Mouse (Mus musculus) left cerebral cortex, adult 9 months (tissue): ENCODE data around the gene Hspa4l.
A peak's percentile ranks its signal among the peaks of the same experiment; 100 is the strongest.

Experiments used
- DNase-seq, 2 experiments: peaks; one replicate each; pipeline ENCODE4 v3.0.0; 2022; ENCODE audit warnings: low spot score in 2 of 2

Gene Hspa4l

DNA sequence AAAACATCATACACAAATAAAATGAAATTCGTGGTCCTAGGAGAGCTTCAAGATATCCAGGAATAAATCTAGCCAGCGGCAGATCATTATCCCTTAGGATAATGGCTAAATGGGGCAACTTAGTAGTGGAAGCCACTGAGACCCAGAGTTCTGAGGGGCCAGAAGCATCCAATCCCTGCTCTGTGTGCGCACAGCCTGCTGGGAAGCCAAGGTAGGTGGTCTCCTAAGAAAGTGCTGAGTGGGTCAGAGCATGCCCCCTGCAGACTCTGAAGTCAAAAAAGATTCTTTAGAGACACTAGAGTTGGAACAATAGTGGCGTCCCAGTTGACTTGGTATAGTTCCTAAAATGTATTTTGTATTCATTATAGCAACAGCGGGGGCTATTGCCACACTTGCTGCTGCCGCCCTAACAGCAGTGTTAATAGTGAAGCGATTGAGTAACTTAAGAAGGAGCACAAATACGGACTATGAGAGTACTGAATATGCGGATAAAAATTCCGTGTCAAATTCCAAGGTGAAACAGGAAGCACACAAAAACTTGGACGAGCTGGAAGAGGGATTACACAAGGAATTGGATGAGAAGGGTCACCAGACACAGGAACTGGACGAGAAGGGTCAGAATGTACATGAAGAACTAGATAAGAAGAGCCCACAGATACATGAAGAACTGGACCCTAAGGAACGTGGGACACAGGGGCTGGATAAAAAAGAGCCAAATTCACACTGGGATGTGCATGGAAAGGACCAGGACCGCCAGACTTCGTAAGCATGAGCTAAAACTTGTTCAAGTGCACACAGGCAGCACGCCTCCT, at the start of gene Hspa4l:
Hspa4l (plus strand) TSS at position 472 of the 812 bp plus-strand sequence.
- no peak for DNase-seq

DNA sequence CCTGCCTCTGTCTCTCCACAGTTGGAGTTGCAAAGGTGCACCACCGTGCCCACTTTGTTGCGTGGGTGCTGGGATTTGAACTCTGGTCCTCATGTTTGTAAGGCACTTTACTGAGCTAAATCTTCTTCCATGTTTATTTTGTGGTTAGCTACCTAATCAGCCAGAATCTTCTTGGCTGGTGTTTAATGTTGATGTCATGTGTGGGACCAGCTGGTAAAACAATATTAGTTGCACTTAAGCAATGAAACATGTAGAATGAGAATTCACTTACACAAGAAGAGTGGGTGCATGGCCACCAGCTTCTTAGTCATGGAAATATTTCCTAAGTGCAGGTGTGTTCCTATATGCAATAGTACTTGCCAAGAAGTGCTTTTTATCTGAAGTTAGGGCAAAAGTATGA, 49.1 kb upstream of the Hspa4l start:
- DNase-seq: no peak

DNA sequence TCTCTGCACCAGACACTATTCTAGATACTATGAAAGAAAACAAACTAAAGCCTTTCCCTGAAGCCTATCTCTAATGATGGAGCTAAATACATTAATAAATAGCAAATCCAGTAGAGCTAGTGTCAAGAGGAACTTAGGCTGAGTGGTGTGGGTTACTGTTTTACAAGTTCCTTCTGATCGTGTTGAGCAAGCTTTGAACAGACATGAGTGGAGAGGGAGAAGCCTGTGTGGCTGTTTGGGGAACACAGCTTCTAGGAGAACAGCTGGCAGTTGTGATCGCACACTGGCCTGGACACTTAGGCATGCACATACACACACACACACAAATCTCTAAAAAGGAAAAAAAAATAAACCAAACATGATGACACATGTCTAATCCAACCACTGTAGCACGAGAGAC, 45.5 kb upstream of the Hspa4l start:
- no peak for DNase-seq

DNA sequence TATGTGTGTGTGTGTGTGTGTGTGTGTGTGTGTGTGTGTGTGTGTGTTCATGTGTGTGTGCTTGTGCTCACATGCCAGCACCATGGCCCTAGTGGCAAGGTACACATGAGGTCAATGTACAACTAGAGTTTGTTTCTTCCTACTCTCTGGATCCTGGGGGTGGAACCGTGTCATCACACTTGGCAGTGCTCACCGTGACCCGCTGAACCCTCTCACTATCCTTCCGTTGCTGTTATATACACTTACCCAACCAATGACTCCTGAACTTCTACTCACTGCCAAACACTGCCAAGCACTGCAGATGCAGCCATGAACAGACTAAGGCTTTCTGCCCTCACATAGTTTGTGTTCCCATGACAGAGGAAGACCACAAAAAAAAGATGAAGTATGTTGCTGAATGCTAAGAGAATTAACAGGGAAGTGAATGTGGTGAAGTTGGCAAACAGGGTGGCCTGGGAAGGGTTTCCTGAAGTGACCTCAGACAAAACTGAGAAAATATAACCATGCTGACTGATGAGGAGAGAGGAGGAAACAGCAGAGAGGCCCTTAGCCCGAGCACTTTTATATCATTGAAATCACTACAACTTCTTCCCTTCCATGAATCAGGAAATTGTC, 39.4 kb upstream of the Hspa4l start:
- no peak for DNase-seq

DNA sequence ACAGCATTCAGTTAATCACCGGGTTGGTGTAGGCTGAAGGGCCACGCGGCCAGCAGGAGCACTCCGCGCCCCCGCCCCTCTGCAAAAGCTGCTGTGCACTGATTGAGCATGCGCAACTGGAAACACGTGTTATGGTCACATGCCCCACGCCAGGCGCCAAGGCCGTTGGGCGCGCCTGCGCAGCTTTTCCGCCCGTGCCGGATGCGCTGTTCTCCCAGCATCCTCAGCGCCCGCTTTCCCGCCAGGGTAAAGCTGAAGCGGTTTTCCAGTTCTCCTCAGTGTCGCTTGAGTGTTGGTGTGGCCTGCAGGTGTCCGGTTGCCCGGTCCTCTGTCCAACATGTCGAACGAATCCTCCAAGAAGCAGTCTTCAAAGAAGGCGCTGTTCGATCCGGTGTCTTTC, 35.6 kb upstream of the Hspa4l start, which contains the start of gene Slc25a31:
Slc25a31 (plus strand) TSS at position 201 of the 400 bp plus-strand sequence.
- no peak for DNase-seq

DNA sequence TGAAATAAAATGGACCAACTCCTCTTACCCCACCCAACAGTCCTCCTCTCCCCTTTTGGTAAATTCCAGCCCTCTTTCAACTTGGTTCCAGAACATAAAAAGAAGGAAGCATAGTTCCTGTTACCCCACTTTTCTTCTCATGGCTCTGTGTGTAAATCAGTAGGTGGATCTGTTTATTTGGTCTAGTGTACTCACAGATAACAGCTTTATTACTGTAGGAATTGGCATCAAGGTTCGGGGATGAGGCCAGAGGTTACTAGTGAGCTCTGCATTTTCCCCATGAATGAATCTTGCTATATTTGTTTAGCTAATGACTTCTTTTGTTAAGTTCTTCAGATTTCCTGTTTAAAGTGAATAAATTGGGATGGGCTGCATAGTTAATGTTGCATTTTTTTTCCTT, 28.2 kb upstream of the Hspa4l start:
- DNase-seq: no peak

DNA sequence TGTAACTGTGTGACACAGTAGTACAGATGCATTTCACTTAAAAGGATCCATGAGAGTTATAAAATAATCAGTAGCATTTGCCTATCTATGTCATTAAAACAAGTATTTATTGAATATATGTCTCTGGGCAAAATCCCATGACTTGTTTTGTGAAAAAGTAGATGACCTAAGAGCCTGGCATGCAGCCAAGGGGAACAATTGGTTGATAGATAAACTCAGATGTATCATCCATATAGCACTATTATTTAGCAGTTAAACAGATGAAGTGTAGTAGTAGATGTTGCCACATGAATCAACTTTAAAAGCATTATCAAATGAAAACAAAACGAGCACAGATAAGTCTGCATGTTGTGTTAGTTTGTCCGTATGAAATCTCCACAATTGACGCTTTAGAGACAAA, 25.3 kb upstream of the Hspa4l start:
- no peak for DNase-seq

DNA sequence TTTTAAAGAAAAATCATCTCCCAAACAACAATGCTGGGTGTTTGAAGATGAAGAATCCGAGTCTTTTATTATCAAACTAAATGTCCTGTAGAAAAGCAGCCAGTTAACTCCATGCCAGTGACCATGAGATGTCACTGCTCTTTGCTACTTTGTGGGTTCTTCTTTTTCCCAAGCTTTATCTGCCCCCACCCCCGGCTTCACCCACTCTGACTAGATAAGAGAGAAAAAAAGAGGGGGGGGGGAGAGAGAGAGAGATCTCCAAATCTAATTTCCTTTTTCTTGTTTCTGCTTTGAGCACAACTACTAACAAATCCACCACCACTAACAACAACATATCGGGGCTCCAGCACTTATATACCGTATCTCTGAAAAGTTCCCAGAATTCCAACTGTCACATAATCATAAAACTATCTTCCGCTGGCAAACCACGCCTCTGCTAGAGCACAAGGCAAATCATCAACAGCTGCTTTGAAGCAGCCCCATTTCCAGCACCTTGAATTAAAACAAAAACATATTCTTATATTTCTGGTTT, 5.8 kb upstream of the Hspa4l start:
- no peak for DNase-seq

DNA sequence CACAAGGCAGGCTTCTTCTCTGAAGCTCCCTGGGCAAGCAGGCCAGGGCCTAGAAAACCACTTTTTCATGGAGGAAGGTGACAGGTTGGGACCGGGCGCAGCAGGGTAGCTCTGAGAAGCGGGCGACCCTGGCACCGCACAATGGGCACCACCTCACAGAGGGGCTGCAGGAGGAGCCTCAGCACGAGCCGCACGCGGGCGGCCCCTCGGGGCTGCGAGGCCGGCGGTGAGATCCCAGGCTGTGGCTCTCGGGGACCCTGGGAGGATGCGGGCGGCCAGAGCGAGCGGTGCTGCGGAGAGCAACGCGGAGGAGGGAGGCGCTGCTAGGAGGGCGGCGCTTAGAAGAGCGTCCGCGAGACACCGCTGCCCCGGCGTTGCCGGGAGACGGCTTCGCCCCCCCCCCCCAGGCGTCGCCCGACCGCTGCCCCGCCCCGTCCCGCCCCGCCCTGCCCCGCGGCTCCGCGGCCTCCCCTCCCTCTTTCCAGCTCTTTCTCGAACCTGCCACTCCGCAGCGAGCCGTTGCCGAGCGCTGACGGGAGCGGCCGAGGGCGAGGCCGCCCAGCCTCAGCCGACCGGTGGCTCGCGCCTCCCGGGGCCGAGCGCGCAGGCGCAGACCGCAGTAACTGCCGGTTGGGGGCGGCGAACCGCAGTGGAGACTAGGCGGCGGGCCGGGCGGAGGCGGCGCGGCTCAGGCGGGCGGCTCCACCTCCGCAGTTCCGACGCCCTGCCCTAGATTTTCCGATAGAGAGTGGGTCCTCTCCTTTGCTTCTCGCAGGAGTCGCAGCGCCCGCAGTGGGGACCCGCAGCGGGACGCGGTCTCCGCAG, 753 bp downstream of the Hspa4l start:
- DNase-seq: peak; percentile 60 to 86

DNA sequence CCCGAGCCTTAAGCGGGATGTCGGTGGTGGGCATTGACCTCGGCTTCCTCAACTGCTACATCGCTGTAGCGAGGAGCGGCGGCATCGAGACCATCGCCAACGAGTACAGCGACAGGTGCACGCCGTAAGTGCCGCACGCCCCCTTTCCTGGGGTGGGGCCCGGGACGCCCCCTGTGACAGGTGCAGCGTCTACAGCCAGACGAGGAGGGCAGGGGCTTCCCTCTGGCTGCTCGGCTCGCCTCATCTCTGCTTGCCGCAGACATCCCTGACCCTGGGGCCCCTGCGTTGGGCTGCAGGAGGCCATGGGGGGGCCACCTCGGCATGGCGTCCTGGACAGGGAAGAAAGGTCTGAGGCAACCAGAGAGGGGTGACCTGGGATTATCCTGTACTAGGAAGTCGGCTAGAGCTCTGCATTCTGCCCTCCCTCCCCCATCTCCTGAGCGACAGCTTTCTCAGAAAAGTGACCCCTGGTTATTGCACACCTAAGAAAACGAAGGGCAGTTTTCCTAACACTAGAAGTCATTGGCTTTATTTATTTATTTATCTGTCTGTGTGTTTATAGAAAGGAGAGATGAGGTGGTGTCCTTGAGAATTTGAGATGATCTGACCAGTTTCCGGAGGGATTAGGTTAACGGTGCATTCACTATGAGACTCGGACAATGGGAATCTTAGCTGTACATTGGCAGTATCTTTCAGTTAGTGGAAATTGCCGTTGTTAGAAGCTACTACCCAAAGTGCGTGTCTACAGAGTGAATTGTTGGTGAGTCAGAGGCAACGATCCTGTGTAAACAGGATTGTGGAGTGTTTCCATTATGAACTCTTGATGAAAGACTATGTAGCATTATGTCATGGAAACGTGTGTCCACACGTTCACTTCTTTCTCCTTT, 1.6 kb downstream of the Hspa4l start:
- no peak for DNase-seq

DNA sequence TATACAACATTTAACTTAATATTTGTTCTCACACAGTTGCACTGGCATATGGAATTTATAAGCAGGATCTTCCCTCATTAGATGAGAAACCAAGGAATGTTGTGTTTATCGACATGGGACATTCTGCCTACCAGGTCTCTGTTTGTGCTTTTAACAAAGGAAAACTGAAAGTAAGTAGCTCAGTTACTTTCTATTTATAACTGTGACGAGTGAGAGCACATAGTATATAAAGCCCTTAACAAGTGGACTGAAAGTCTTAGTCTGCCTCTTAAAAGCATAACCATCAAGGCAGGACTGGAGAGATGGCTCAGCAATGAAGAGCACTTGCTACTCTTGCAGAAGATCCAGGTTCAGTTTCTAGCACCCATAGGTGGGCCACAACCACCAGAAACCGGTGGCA, 16.5 kb downstream of the Hspa4l start:
- DNase-seq: no peak

DNA sequence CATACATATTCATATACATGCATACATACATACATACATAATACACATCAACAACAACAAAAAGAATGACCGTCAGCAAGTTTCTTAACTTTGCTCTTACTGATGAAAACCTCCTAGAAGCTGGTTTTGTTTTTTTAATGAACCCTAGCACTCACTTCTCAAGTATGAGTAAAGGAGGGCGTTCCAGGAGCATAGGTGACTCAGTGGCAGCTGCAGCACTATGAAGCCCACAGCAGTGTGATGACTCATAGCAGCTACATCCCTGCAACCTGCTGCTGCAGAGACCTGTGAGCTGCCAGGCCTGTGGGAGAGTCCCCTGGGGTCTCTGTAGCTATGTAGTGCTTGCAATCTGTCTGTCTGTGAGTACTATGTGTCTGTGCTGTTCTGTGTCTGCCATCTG, 17.0 kb downstream of the Hspa4l start:
- no peak for DNase-seq

DNA sequence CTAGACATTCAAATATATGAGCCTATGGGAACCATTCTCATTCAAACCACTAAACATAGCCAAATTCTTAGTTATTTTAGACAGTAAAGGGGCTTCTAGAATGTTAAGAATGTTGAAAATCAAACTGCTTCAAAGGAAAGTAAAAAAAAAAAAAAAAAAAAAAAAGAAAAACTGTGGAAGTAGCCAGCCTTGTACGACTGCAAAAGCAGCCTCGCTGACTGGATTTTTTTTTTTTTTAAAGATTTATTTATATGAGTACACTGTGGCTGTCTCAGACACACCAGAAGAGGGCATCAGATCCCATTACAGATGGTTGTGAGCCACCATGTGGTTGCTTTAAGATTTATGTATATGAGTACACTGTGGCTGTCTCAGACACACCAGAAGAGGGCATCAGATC, 49.5 kb downstream of the Hspa4l start:
- no peak for DNase-seq

DNA sequence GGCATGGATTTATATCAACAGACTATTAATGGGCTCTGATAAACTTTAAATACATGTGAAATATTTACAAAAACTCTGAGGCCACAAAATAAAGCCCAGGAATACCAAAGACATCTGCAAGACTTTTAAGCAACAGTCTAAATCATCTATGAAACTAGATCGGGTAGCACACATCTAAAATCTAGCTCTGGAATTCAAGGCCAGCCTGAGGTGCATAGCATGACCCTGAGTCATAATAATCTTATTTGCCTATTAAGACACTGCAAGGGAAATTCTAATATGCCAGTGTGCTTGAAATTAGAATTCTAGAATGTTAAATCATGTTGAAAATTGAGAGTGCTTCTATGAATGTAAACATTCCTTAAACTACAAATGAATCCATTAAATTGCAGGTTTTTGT, 53.8 kb downstream of the Hspa4l start:
- no peak for DNase-seq

DNA sequence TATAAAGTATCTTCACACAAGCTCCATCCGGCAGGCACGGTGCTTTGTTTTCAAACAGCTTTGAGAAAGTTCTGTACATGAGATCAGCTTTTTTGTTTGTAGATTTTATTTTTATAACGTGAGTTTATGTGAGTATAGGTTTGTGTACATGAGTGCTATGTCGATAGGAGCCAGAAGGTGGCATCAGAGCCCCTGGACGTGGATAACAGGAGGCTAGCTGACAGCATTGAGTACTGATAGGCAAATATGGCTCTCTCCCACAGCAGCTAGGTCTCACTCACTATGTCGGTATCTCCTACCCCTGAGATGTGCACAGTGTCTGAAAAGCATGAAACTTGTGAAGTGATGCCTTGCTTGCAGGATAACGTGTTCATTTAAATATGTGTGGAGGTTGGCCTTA, 54.2 kb downstream of the Hspa4l start:
- DNase-seq: peak in 1 of 2 experiments; percentile 32

DNA sequence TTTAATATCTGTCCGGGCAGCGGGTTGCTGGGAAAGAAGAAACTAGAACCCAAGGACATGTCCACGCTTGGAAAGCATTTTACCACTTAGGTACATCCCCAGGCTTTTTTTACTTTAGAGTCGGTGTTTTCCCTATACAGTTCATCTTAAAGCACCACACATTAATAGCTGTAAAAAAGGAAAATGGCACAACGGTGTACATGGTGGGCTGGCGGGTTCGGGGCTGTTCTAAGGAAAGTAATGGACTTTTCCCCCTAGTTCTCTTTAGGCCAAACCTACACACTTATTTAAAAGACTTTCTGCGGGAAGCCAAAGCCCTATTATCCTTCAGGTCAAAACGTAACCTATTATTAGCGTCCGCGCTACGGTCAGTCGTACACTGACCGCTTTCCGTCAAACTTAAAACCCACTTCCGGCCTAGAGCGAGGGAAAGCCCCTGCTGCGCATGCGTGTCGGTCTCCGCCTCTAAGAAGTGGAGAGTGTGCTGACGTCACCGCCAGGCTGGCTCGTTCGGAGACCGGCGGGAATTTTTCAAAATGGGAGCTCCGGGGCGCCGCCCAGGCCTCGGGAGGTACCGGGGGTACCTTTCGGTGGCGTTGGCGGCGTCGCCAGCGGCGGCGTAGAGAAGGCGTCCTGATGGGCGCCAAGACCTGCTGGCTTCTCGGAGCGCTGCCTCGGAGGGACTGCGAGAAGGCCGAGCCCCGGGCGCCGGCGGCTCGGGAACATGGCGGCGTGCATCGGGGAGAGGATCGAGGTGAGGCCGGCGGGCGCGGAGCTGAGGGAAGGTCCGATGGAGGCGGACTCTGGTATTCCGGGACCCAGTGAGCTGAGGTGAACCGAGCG, 55.5 kb downstream of the Hspa4l start, which contains the start of gene Plk4:
Plk4 (plus strand) TSS at position 490 of the 843 bp plus-strand sequence.
- peak; percentile 77 to 96 for DNase-seq

DNA sequence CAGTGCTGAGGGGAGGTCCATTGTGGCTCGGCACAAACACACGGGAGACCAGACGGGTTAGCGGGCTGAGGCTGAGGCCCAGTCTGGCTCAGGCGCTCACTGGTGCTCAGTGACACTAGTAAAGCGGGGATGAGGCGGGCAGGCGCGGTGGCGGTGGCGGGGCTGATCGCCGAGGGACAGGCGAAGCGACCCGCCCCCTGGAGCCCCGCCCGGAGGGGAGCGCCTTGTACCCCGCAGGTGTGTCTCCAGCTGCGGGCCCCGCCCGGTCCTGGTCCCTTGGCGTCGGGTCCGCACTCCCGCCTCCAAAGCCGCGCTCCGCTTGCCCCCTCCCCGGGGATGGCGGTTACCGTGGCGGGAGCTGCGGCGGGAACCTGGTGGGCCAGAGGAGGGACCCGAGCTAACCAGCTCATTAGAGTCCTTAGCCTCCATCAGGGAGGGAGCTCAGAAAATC, 56.1 kb downstream of the Hspa4l start:
- peak in 1 of 2 experiments; percentile 28 for DNase-seq

DNA sequence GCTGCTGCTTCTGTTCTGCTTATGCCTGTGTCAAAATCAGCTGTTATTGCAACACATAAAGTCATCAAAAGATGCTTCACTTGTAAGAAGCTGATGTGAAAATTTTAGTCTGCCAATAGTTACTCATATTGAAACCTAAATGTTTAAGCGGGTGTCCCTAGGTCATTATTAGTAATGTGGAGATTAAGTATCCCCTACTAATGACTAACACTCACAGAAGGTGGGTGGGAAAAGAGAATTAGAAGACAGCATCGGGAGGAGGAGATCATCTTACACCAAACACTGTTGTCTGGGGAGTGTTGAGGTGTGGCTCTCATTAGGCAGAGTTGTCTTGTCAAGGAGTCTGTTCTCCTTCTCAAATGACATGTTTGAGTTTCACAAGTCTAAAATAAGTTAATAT, 62.6 kb downstream of the Hspa4l start:
- no peak for DNase-seq

DNA sequence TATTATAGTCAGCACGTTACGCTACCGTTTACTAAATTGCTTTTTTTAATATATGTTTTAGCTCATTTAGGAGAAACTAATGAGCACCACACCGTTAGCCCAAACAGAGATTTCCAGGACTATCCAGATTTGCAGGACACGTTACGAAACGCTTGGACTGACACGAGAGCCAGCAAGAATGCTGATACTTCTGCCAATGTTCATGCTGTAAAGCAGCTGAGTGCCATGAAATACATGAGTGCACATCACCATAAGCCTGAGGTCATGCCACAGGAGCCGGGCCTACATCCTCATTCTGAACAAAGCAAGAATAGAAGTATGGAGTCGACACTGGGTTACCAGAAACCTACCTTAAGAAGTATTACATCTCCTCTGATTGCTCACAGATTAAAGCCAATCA, 64.4 kb downstream of the Hspa4l start:
- no peak for DNase-seq

DNA sequence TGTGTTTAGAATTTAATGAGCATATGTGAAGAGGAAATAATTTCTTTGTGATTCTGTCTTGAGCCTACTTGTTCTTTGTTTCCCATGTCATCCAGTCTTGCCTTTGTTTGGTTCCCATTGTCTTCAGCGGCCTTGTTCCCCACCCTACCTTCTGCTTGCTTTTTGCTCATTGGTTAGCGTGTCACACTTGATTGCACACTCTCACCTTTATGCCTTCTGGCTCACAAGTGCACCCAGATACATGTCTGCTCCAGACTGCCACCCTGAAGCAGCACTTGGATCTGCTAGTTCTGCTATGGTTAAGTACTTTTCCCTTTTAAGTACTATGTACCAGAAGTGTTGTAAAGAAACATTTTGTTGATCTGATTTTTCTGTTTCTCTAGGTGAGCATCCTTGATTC, 65.6 kb downstream of the Hspa4l start:
- DNase-seq: no peak
